Mouse (Mus musculus) thymus, adult 2 months (tissue): Measurements from ENCODE around the gene Gm20479.

Source experiments
- CTCF ChIP-seq: fragments of 200-500 bp; IDR thresholded peaks from 2 replicates; pipeline ENCODE4 v1.5.1; 2012; ENCODE audit warnings: mild to moderate bottlenecking, control low read depth, low read length, moderate library complexity, borderline replicate concordance; ENCODE audit not compliant: control insufficient read depth, poor library complexity, insufficient read depth; ENCODE audit errors: extremely low read depth
- POLR2A ChIP-seq: fragments of 200-500 bp; IDR thresholded peaks from 2 replicates; pipeline ENCODE4 v1.6.1; 2012; ENCODE audit warnings: mild to moderate bottlenecking, low read length, control low read depth, moderate library complexity; ENCODE audit not compliant: control insufficient read depth, poor library complexity, insufficient read depth; ENCODE audit errors: extremely low read depth

DNA sequence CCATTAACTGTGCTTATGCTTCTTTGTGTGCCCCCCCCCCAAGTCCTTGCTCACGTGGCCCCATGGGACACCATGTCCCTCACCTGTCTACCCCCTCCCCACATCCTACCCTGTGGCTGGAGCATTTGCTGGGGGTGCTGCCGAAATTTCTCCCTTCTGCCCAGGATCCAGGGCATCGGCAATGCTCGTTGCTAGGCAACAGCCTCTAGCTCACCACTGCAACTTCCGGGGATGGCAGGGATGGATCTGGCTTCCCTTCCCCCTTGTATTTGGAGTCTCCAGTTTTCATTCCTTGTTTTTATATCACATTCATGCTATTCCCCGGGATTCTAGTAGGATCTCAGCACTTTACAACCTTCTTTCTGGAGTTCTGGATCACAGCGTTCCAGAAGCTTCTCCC is 17.7 kb downstream of the Gm20479 start:
- no peak for TF ChIP-seq POLR2A
- TF ChIP-seq CTCF = no peak
